Mouse (Mus musculus) MEL (cell line): ENCODE measurements around the gene Tex11.

Experiments used
- CHD1 ChIP-seq: IDR thresholded peaks from 2 replicates; pipeline ENCODE4 v1.6.1; 2012; ENCODE audit warnings: low read depth, mild to moderate bottlenecking, inconsistent platforms, low read length, improper control_type of control experiment
- EP300 ChIP-seq, 2 experiments: IDR thresholded peaks; 2 replicates each; pipeline ENCODE4 v1.6.1; 2011; ENCODE audit warnings: improper control_type of control experiment in 2 of 2, low read length in 2 of 2, low read depth in 1 of 2, mild to moderate bottlenecking in 1 of 2
- UBTF ChIP-seq: IDR thresholded peaks from 2 replicates; pipeline ENCODE4 v1.6.1; 2012; ENCODE audit warnings: low read depth, mild to moderate bottlenecking, inconsistent platforms, low read length, improper control_type of control experiment, moderate library complexity, borderline replicate concordance; ENCODE audit not compliant: insufficient read depth
- USF2 ChIP-seq, 2 experiments: IDR thresholded peaks; 2 replicates each; pipeline ENCODE4 v1.6.1; 2011 to 2012; ENCODE audit warnings: improper control_type of control experiment in 2 of 2, low read length in 2 of 2, borderline replicate concordance in 1 of 2, inconsistent platforms in 1 of 2, low read depth in 1 of 2, mild to moderate bottlenecking in 1 of 2; ENCODE audit not compliant: insufficient read depth in 1 of 2
- ZC3H11A ChIP-seq: IDR thresholded peaks from 2 replicates; pipeline ENCODE4 v1.6.1; 2012; ENCODE audit warnings: low read depth, mild to moderate bottlenecking, inconsistent platforms, low read length, improper control_type of control experiment
- ZKSCAN1 ChIP-seq: IDR thresholded peaks from 2 replicates; pipeline ENCODE4 v1.6.1; 2012; ENCODE audit warnings: low read depth, mild to moderate bottlenecking, inconsistent platforms, low read length, improper control_type of control experiment, moderate library complexity

GRCm38 (mm10) chrX:101084192-101084591 lies 24.7 kb upstream of the Tex11 start:
- no peak for TF ChIP-seq EP300 (IDR thresholded peaks at IDR 0.05; ENCODE audit: low read depth in 1 of 2, low read length in 2 of 2)
- no peak for TF ChIP-seq ZC3H11A
- no peak for TF ChIP-seq USF2 (IDR thresholded peaks at IDR 0.05; ENCODE audit: borderline replicate concordance in 1 of 2, insufficient read depth in 1 of 2, low read depth in 1 of 2, low read length in 2 of 2)
- TF ChIP-seq ZKSCAN1 = no peak
- no peak for TF ChIP-seq UBTF
- no peak for TF ChIP-seq CHD1
